Mouse (Mus musculus): ENCODE data around the gene Ctnna3. TPM values are rescaled to one million over a fixed set of nuclear protein-coding genes. Genes with fewer than 3 reads are reported as not detected.

Gene Ctnna3
- total and polyA plus RNA-seq, 2 experiments from 2014 or later = 0.51 to 0.52 TPM

DNA sequence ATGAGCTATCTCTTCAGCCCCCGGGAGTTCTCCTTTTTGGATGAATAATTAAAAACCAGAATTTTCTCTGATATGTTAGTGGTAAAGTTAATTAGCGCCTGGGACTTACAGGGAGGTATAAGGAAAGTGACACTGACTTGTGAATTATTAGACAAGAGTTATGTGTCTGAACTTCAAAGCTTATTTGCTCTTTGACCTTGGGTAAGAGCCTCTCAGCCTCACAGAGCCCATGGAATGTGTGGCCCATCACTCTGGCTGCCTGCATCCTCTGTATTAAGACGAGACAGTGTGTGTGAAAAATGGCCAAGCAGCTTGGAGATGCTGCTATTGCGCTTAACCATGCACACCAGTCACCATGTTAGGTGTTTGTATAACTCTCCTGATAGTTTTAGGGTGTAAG lies 422.0 kb downstream of the Ctnna3 start:
- H3K27me3 ChIP-seq (ENCODE audit: insufficient read depth, low read length) = no peaks in the 10 kb centered on the region
- 85% methylated on average over 4 of the region's 4 CpGs for WGBS
- no peaks in the 10 kb centered on the region for H3K4me1 ChIP-seq (ENCODE audit: insufficient read depth)
- no peak overlapping the region for H3K9ac ChIP-seq
- H3K4me3 ChIP-seq (ENCODE audit: low read depth, low read length) = no peak overlapping the region
- no peak for TF ChIP-seq CTCF (IDR thresholded peaks at IDR 0.05; ENCODE audit: low read depth)
- H3K4me2 ChIP-seq (ENCODE audit: low read depth) = no peak overlapping the region
- no peaks in the 10 kb centered on the region for H3K9me3 ChIP-seq (ENCODE audit: low read length)
- DNase-seq = no peak
- no peaks in the 10 kb centered on the region for H3K36me3 ChIP-seq (ENCODE audit: insufficient read depth)
- no peak overlapping the region for H3K27ac ChIP-seq (ENCODE audit: low read depth, low read length)
- ATAC-seq = no peak

- WGBS = 70% methylated on average over 7 of the region's 7 CpGs
- ATAC-seq = no peak
- H3K36me3 ChIP-seq (ENCODE audit: insufficient read depth) = no peaks in the 10 kb centered on the region
These were observed 439.2 kb downstream of the Ctnna3 start for GRCm38 (mm10) chr10:63869123-63869522.

GRCm38 (mm10) chr10:63880462-63880903 lies 450.6 kb downstream of the Ctnna3 start:
- no peak overlapping the region for H3K27ac ChIP-seq (ENCODE audit: low read depth, low read length)
- H3K4me1 ChIP-seq (ENCODE audit: insufficient read depth) = no peaks in the 10 kb centered on the region
- peak; percentile 57 for DNase-seq
- no peak overlapping the region for H3K9ac ChIP-seq
- TF ChIP-seq CTCF (IDR thresholded peaks at IDR 0.05; ENCODE audit: low read depth) = no peak
- ATAC-seq = peak; percentile 90
- no peaks in the 10 kb centered on the region for H3K36me3 ChIP-seq (ENCODE audit: insufficient read depth)
- 26% methylated on average over 5 of the region's 5 CpGs for WGBS
- no peak overlapping the region for H3K4me2 ChIP-seq (ENCODE audit: low read depth)
- H3K27me3 ChIP-seq (ENCODE audit: insufficient read depth, low read length) = no peaks in the 10 kb centered on the region
- no peaks in the 10 kb centered on the region for H3K9me3 ChIP-seq (ENCODE audit: low read length)
- H3K4me3 ChIP-seq (ENCODE audit: low read depth, low read length) = no peak overlapping the region

More at GRCm38 (mm10) chr10:63869123-63869522, 439.2 kb downstream of the Ctnna3 start:
- Histone ChIP-seq H3K4me3 (ENCODE audit: low read depth, low read length) (no peak overlapping the region), H3K4me2 (ENCODE audit: low read depth) (no peak overlapping the region), H3K9me3 (ENCODE audit: low read length) (no peaks in the 10 kb centered on the region), H3K27ac (ENCODE audit: low read depth, low read length) (no peak overlapping the region), H3K9ac (no peak overlapping the region), H3K27me3 (ENCODE audit: insufficient read depth, low read length) (no peaks in the 10 kb centered on the region), H3K4me1 (ENCODE audit: insufficient read depth) (no peaks in the 10 kb centered on the region)
- no peak for DNase-seq
- TF ChIP-seq CTCF (IDR thresholded peaks at IDR 0.05; ENCODE audit: low read depth) = no peak

DNA sequence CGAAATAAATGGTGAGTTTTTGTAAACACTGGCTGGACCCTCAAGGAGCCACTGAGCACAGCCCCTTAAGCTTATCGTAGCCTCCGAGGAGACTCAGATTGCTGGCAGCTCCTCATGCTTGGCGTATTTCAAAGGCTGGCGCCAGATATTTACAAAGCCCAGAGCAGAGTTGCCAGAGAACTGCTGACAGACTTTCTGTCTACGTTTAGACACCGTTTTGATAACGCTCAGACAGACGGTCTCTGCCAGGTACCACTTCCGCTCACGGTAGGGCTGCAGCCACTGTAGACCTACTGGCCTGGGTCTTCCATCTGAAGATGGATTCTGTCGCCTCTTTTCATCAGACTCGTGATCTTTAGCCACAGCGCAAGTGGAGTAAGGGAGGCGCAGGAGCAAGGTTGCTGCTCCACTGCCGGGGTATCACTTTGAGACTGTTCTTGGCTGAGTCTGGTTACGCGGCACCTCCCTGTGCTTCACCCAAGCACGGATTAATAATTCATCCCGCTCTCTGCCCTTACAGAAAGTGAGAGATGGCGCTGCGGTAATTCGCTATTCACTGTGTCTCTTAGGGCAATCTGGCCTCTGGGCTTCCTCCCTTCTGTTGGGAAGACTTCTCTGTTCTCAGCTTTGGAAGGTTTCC lies 456.7 kb downstream of the Ctnna3 start:
- WGBS = 66% methylated on average over 23 of the region's 23 CpGs
- Histone ChIP-seq H3K27ac (ENCODE audit: low read depth, low read length) (no peak overlapping the region), H3K9me3 (ENCODE audit: low read length) (no peaks in the 10 kb centered on the region), H3K4me3 (ENCODE audit: low read depth, low read length) (peak overlapping the region; percentile 11; the same call in 1 of the 2 replicates), H3K36me3 (ENCODE audit: insufficient read depth) (no peaks in the 10 kb centered on the region), H3K9ac (no peak overlapping the region), H3K4me2 (ENCODE audit: low read depth) (peak overlapping the region; percentile 44), H3K27me3 (ENCODE audit: insufficient read depth, low read length) (no peaks in the 10 kb centered on the region), H3K4me1 (ENCODE audit: insufficient read depth) (no peaks in the 10 kb centered on the region)
- DNase-seq = peak; percentile 47
- peak; percentile 16; the same call in 1 of the 2 replicates for ATAC-seq
- TF ChIP-seq CTCF (IDR thresholded peaks at IDR 0.05; ENCODE audit: low read depth) = no peak

GRCm38 (mm10) chr10:63894612-63895011 lies 464.7 kb downstream of the Ctnna3 start:
- no peak overlapping the region for H3K4me2 ChIP-seq (ENCODE audit: low read depth)
- H3K27ac ChIP-seq (ENCODE audit: low read depth, low read length) = no peak overlapping the region
- H3K27me3 ChIP-seq (ENCODE audit: insufficient read depth, low read length) = no peaks in the 10 kb centered on the region
- no peaks in the 10 kb centered on the region for H3K36me3 ChIP-seq (ENCODE audit: insufficient read depth)
- no peak for DNase-seq
- ATAC-seq = no peak
- WGBS = 77% methylated on average over 5 of the region's 5 CpGs
- H3K9ac ChIP-seq = no peak overlapping the region
- no peaks in the 10 kb centered on the region for H3K9me3 ChIP-seq (ENCODE audit: low read length)
- H3K4me1 ChIP-seq (ENCODE audit: insufficient read depth) = no peaks in the 10 kb centered on the region
- H3K4me3 ChIP-seq (ENCODE audit: low read depth, low read length) = no peak overlapping the region
- TF ChIP-seq CTCF (IDR thresholded peaks at IDR 0.05; ENCODE audit: low read depth) = no peak

- no peak for TF ChIP-seq CTCF (IDR thresholded peaks at IDR 0.05; ENCODE audit: low read depth)
These were observed 470.0 kb downstream of the Ctnna3 start for GRCm38 (mm10) chr10:63899891-63900290.

DNA sequence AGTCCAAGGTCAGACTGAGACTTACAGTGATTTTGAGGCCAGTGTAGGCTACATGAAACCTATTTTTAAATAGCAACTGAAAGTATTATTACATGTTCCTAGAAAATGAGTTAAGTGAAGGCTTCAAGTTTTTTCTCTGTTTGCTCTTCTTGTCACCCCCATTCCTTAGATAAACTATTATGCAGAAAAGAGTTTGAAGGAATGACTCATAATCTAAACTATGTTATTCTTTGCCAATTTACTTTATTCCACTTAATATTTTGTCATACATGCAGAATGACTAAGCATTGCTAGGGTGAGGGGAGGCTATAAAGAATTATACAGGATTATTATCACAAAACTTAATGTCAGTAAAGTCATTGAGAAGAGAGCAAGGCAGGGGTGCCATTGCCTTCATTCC lies 479.0 kb downstream of the Ctnna3 start:
- Histone ChIP-seq H3K27ac (ENCODE audit: low read depth, low read length) (no peak overlapping the region), H3K4me3 (ENCODE audit: low read depth, low read length) (no peak overlapping the region), H3K36me3 (ENCODE audit: insufficient read depth) (no peaks in the 10 kb centered on the region), H3K9me3 (ENCODE audit: low read length) (no peaks in the 10 kb centered on the region), H3K4me2 (ENCODE audit: low read depth) (no peak overlapping the region), H3K9ac (no peak overlapping the region), H3K27me3 (ENCODE audit: insufficient read depth, low read length) (no peaks in the 10 kb centered on the region), H3K4me1 (ENCODE audit: insufficient read depth) (no peaks in the 10 kb centered on the region)
- no peak for ATAC-seq
- no peak for DNase-seq
- no peak for TF ChIP-seq CTCF (IDR thresholded peaks at IDR 0.05; ENCODE audit: low read depth)

More at GRCm38 (mm10) chr10:63899891-63900290, 470.0 kb downstream of the Ctnna3 start:
- H3K4me3 ChIP-seq (ENCODE audit: low read depth, low read length) = no peak overlapping the region
- H3K4me2 ChIP-seq (ENCODE audit: low read depth) = no peak overlapping the region
- H3K27ac ChIP-seq (ENCODE audit: low read depth, low read length) = no peak overlapping the region
- no peaks in the 10 kb centered on the region for H3K4me1 ChIP-seq (ENCODE audit: insufficient read depth)
- H3K27me3 ChIP-seq (ENCODE audit: insufficient read depth, low read length) = no peaks in the 10 kb centered on the region
- DNase-seq (no peak), ATAC-seq (no peak)
- H3K9me3 ChIP-seq (ENCODE audit: low read length) = no peaks in the 10 kb centered on the region
- H3K36me3 ChIP-seq (ENCODE audit: insufficient read depth) = no peaks in the 10 kb centered on the region
- no peak overlapping the region for H3K9ac ChIP-seq

Measured in forebrain, postnatal 0 days (tissue).